Mouse (Mus musculus) liver, postnatal 0 days (tissue): ENCODE data around the gene Gcgr.

Experiments
- CTCF ChIP-seq: sonication (generic); IDR thresholded peaks from 2 replicates; pipeline ENCODE4 v1.5.1; 2016; ENCODE audit warnings: antibody characterized with exemption, low read depth
- EP300 ChIP-seq: IDR thresholded peaks from 2 replicates; pipeline ENCODE4 v1.6.1; 2016; ENCODE audit warnings: antibody characterized with exemption, low read depth, mild to moderate bottlenecking

DNA sequence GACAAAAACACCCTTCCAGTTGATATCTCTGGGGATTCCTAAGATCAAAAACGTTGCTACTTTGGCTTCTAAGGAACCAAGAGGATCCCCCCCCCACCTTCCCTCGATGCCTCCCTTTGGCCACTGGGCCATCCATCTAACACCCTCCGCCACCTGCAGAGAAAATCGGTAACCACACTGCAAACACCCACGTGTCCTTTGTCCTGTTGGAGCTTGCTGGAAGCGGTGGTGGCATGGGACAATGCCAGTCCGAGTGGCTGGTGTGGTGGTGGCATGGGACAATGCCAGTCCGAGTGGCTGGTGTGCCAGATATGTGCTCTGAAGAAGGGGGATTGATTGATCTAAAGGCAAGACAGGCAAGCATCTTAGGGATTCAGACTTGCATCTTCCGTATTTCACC lies 1.1 kb downstream of the Gcgr start:
- TF ChIP-seq CTCF, result no peak
- no peak for TF ChIP-seq EP300
